Mouse (Mus musculus) bone marrow, adult 2 months (tissue): Measurements from ENCODE around the gene Atp5d. TPM values are rescaled to one million over a fixed set of nuclear protein-coding genes. Genes with fewer than 3 reads are reported as not detected.

Experiments used
- H3K27ac ChIP-seq: fragments of 200-500 bp; 2 replicates; pipeline ENCODE4 v1.5.1; 2012; ENCODE audit warnings: low read depth, mild to moderate bottlenecking, control low read depth, inconsistent platforms, low read length; ENCODE audit not compliant: control insufficient read depth, poor library complexity, insufficient read depth
- H3K4me1 ChIP-seq: fragments of 200-500 bp; 2 replicates; pipeline ENCODE4 v1.6.1; 2011; ENCODE audit warnings: low read length; ENCODE audit not compliant: control insufficient read depth, insufficient read depth
- H3K4me3 ChIP-seq: fragments of 200-500 bp; replicated peaks from 2 replicates; pipeline ENCODE3; 2011; ENCODE audit warnings: mild to moderate bottlenecking, low read depth, low read length, control low read depth; ENCODE audit not compliant: control insufficient read depth
- CTCF ChIP-seq: fragments of 200-500 bp; IDR thresholded peaks from 2 replicates; pipeline ENCODE4 v1.5.1; 2011; ENCODE audit warnings: low read length, control low read depth; ENCODE audit not compliant: control insufficient read depth, insufficient read depth
- POLR2A ChIP-seq: fragments of 200-500 bp; IDR thresholded peaks from 2 replicates; pipeline ENCODE4 v1.6.1; 2011; ENCODE audit warnings: low read depth, mild to moderate bottlenecking, control low read depth, low read length, borderline replicate concordance; ENCODE audit not compliant: control insufficient read depth
- WGBS: fragments of 180-500 bp; shearing (Covaris S2); methylation state at CpG from one replicate; pipeline ENCODE4 v1.1.7; 2018; 5-methylcytosine and 5-hydroxymethylcytosine counted together
- polyA plus RNA-seq: library from polyadenylated mRNA; stranded (reverse); fragments of >200 nt; gene quantifications from 2 replicates; pipeline ENCODE4 v1.2.4, GENCODE M21; 2011; ENCODE audit warnings: low replicate concordance; ENCODE audit not compliant: missing spikeins, insufficient read depth, insufficient read length

Gene Atp5d
- polyA plus RNA-seq, 1 experiment, result 178 TPM

GRCm38 (mm10) chr10:80135161-80135560 lies 3.3 kb upstream of the Atp5d start:
- 91% methylated on average over 10 of the region's 10 CpGs for WGBS
- Histone ChIP-seq H3K27ac (no peak overlapping the region), H3K4me3 (no peak overlapping the region), H3K4me1 (peaks cover 7% of the 10 kb centered on the region; the same call in 1 of the 2 replicates)
- TF ChIP-seq POLR2A (no peak), CTCF (no peak)

- WGBS, result 85% methylated on average over 1 of the region's 1 CpGs
These were observed 2.8 kb upstream of the Atp5d start for GRCm38 (mm10) chr10:80135641-80136040.

GRCm38 (mm10) chr10:80136179-80136951 lies 2.1 kb upstream of the Atp5d start:
- Histone ChIP-seq H3K4me3 (no peak overlapping the region), H3K4me1 (peaks cover 6% of the 10 kb centered on the region; the same call in 1 of the 2 replicates)
- 82% methylated on average over 49 of the region's 49 CpGs for WGBS

More at GRCm38 (mm10) chr10:80135641-80136040, 2.8 kb upstream of the Atp5d start:
- no peak overlapping the region for H3K27ac ChIP-seq
- TF ChIP-seq POLR2A (no peak), CTCF (no peak)
- no peak overlapping the region for H3K4me3 ChIP-seq
- peaks cover 7% of the 10 kb centered on the region; the same call in 1 of the 2 replicates for H3K4me1 ChIP-seq

GRCm38 (mm10) chr10:80136952-80137625 lies 1.3 kb upstream of the Atp5d start:
- Histone ChIP-seq H3K27ac (no peak overlapping the region), H3K4me1 (peaks cover 4% of the 10 kb centered on the region; the same call in 1 of the 2 replicates), H3K4me3 (no peak overlapping the region)
- WGBS, result 23% methylated on average over 29 of the region's 29 CpGs
- TF ChIP-seq POLR2A, result no peak
- no peak for TF ChIP-seq CTCF

More at GRCm38 (mm10) chr10:80136179-80136951, 2.1 kb upstream of the Atp5d start:
- TF ChIP-seq CTCF (no peak), POLR2A (no peak)
- no peak overlapping the region for H3K27ac ChIP-seq

- H3K4me1 ChIP-seq, result peaks cover 5% of the 10 kb centered on the region; the same call in 1 of the 2 replicates
- no peak overlapping the region for H3K4me3 ChIP-seq
- no peak overlapping the region for H3K27ac ChIP-seq
- TF ChIP-seq POLR2A, result no peak
- no peak for TF ChIP-seq CTCF
- WGBS, result 9% methylated on average over 33 of the region's 33 CpGs
These were observed 543 bp upstream of the Atp5d start for GRCm38 (mm10) chr10:80137626-80138552.

GRCm38 (mm10) chr10:80139439-80139775 lies 975 bp downstream of the Atp5d start:
- Histone ChIP-seq H3K4me3 (no peak overlapping the region), H3K4me1 (peaks cover 5% of the 10 kb centered on the region; the same call in 1 of the 2 replicates), H3K27ac (no peak overlapping the region)
- WGBS, result 1% methylated on average over 10 of the region's 10 CpGs
- no peak for TF ChIP-seq CTCF
- no peak for TF ChIP-seq POLR2A

- WGBS, result 78% methylated on average over 11 of the region's 11 CpGs
- peaks cover 5% of the 10 kb centered on the region; the same call in 1 of the 2 replicates for H3K4me1 ChIP-seq
- no peak for TF ChIP-seq CTCF
- no peak for TF ChIP-seq POLR2A
- no peak overlapping the region for H3K27ac ChIP-seq
- H3K4me3 ChIP-seq, result no peak overlapping the region
These were observed 1.7 kb downstream of the Atp5d start for GRCm38 (mm10) chr10:80139975-80140665.
